Mouse (Mus musculus): ENCODE measurements at regions not wholly inside any gene's neighbourhood (a gene's known extent, or its start where the extent isn't known, plus 50 kb on each side); places are given as distances from the start of the nearest gene placed in this dataset.

DNA sequence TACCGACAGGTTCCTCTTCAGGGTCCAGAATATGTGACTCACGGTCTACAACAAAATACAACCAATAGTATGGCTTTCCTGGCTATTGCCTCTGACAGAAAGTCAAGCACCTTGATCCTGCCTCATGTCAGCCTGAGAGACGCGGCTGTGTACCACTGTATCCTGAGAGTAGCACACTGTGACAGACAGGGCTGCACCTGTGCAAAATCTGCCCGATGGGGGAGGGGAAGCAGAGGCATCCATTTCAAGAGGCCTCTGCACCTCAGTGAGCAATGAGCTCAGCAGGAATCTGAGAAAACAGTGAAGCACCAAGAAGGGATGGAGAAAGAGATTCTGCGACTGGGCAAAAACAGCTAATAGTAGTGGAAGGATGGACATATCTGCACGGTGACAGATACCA, 377.3 kb downstream of the Dad1 start:
- no peak overlapping the region for H3K4me3 ChIP-seq
- no peak overlapping the region for H3K27ac ChIP-seq
- 55% methylated on average over 7 of the region's 7 CpGs for WGBS
- no peaks in the 10 kb centered on the region for H3K27me3 ChIP-seq
- no peaks in the 10 kb centered on the region for H3K9me3 ChIP-seq (replicated peaks)
- H3K36me3 ChIP-seq = no peaks in the 10 kb centered on the region
- no peak overlapping the region for H3K9ac ChIP-seq
- ATAC-seq (replicated peaks; ENCODE audit: insufficient number of reproducible peaks, insufficient read depth, low FRiP score, low read depth) = no peak
- no peaks in the 10 kb centered on the region for H3K4me1 ChIP-seq (replicated peaks)
- no peak overlapping the region for H3K4me2 ChIP-seq

DNA sequence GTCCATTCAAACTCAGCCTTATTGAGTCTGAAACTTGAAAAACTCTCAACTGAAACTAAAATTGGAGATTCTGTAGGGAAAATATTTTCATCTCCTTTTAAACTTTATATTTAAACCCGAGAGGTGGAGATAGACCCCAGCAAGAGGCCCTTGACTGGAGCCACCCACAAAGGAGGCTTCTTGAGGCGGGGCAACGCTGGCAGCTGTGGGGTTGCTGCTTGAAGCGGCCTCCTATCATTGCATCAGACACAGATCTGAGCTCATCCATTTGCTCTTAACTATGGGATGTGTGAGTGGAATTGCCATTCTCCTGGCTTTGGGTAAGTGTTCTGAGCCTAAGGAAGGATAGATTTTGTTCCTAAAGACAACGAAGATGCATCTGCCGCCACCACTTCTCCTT, 378.2 kb downstream of the Dad1 start:
- Histone ChIP-seq H3K4me2 (no peak overlapping the region), H3K9ac (no peak overlapping the region), H3K27ac (no peak overlapping the region), H3K27me3 (no peaks in the 10 kb centered on the region), H3K36me3 (no peaks in the 10 kb centered on the region), H3K4me1 (replicated peaks) (no peaks in the 10 kb centered on the region), H3K9me3 (replicated peaks) (no peaks in the 10 kb centered on the region), H3K4me3 (no peak overlapping the region)
- WGBS = 61% methylated on average over 6 of the region's 6 CpGs
- no peak for ATAC-seq (replicated peaks; ENCODE audit: insufficient number of reproducible peaks, insufficient read depth, low FRiP score, low read depth)

DNA sequence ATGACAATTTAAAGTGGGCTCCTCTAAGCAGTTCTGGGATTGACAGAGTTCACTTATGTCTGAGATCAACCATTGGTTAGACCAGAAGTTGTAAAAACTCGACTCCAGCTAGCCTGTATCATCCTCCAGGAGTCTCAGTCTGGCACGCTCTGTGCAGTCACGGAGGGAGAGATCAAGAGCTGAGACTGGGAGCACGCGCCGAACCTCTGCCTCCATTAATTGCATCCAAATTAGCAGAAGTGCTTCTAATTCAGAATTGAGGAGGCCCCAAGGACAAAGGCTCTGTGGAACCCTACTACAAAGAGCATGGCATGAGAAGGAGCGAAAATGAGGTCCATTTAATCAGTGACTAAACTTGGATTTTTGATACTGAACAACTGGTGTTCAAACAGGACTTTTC, 406.9 kb downstream of the Dad1 start:
- no peaks in the 10 kb centered on the region for H3K36me3 ChIP-seq
- no peaks in the 10 kb centered on the region for H3K9me3 ChIP-seq (replicated peaks)
- H3K4me2 ChIP-seq = peak overlapping the region; percentile 39
- H3K4me3 ChIP-seq = no peak overlapping the region
- 0 out of 2 replicates have a peak, but pooled peaks have one; percentile 22 for ATAC-seq (replicated peaks; ENCODE audit: insufficient number of reproducible peaks, insufficient read depth, low FRiP score, low read depth)
- no peak overlapping the region; the same call in 1 of the 2 replicates for H3K27ac ChIP-seq
- H3K4me1 ChIP-seq (replicated peaks) = no peaks in the 10 kb centered on the region
- no peaks in the 10 kb centered on the region for H3K27me3 ChIP-seq
- 48% methylated on average over 7 of the region's 7 CpGs for WGBS
- no peak overlapping the region for H3K9ac ChIP-seq

GRCm38 (mm10) chr14:53845646-53846045, 408.3 kb downstream of the Dad1 start:
- no peaks in the 10 kb centered on the region for H3K27me3 ChIP-seq
- H3K9ac ChIP-seq = no peak overlapping the region
- H3K4me3 ChIP-seq = no peak overlapping the region
- WGBS = 89% methylated on average over 9 of the region's 9 CpGs
- no peak overlapping the region for H3K27ac ChIP-seq
- H3K4me2 ChIP-seq = no peak overlapping the region
- no peaks in the 10 kb centered on the region for H3K36me3 ChIP-seq
- H3K9me3 ChIP-seq (replicated peaks) = no peaks in the 10 kb centered on the region
- no peak for ATAC-seq (replicated peaks; ENCODE audit: insufficient number of reproducible peaks, insufficient read depth, low FRiP score, low read depth)
- H3K4me1 ChIP-seq (replicated peaks) = no peaks in the 10 kb centered on the region

GRCm38 (mm10) chr14:53832553-53832952, 421.4 kb downstream of the Dad1 start:
- Histone ChIP-seq H3K36me3 (no peaks in the 10 kb centered on the region), H3K4me2 (no peak overlapping the region), H3K27me3 (no peaks in the 10 kb centered on the region), H3K4me3 (no peak overlapping the region), H3K9me3 (replicated peaks) (no peaks in the 10 kb centered on the region), H3K4me1 (replicated peaks) (no peaks in the 10 kb centered on the region), H3K27ac (no peak overlapping the region), H3K9ac (no peak overlapping the region)
- ATAC-seq (replicated peaks; ENCODE audit: insufficient number of reproducible peaks, insufficient read depth, low FRiP score, low read depth) = no peak
- WGBS = 78% methylated on average over 3 of the region's 3 CpGs

- H3K4me3 ChIP-seq = no peak overlapping the region
- 81% methylated on average over 6 of the region's 6 CpGs for WGBS
- ATAC-seq (replicated peaks; ENCODE audit: insufficient number of reproducible peaks, insufficient read depth, low FRiP score, low read depth) = no peak
- H3K4me2 ChIP-seq = no peak overlapping the region
- H3K9ac ChIP-seq = no peak overlapping the region
- no peak overlapping the region for H3K27ac ChIP-seq
- H3K4me1 ChIP-seq (replicated peaks) = no peaks in the 10 kb centered on the region
- H3K9me3 ChIP-seq (replicated peaks) = no peaks in the 10 kb centered on the region
- H3K27me3 ChIP-seq = no peaks in the 10 kb centered on the region
- no peaks in the 10 kb centered on the region for H3K36me3 ChIP-seq
Observed at GRCm38 (mm10) chr14:53831651-53832050, 422.3 kb downstream of the Dad1 start.

- Histone ChIP-seq H3K36me3 (no peaks in the 10 kb centered on the region), H3K4me1 (replicated peaks) (no peaks in the 10 kb centered on the region), H3K4me2 (no peak overlapping the region), H3K27ac (no peak overlapping the region), H3K9me3 (replicated peaks) (no peaks in the 10 kb centered on the region), H3K27me3 (no peaks in the 10 kb centered on the region), H3K4me3 (no peak overlapping the region), H3K9ac (no peak overlapping the region)
- WGBS = 23% methylated on average over 1 of the region's 1 CpGs
- ATAC-seq (replicated peaks; ENCODE audit: insufficient number of reproducible peaks, insufficient read depth, low FRiP score, low read depth) = no peak
Observed at GRCm38 (mm10) chr14:53830717-53831116, 423.2 kb downstream of the Dad1 start.

GRCm38 (mm10) chr14:53826782-53827181, 427.1 kb downstream of the Dad1 start:
- 82% methylated on average over 4 of the region's 4 CpGs for WGBS
- Histone ChIP-seq H3K36me3 (no peaks in the 10 kb centered on the region), H3K27ac (no peak overlapping the region)

GRCm38 (mm10) chr14:53806231-53806630, 447.7 kb downstream of the Dad1 start:
- no peak for ATAC-seq (replicated peaks; ENCODE audit: insufficient number of reproducible peaks, insufficient read depth, low FRiP score, low read depth)
- H3K9me3 ChIP-seq (replicated peaks) = no peaks in the 10 kb centered on the region
- no peak overlapping the region for H3K9ac ChIP-seq
- no peak overlapping the region for H3K4me2 ChIP-seq
- no peak overlapping the region for H3K4me3 ChIP-seq
- WGBS = 8% methylated on average over 3 of the region's 3 CpGs
- no peaks in the 10 kb centered on the region for H3K27me3 ChIP-seq
- H3K36me3 ChIP-seq = no peaks in the 10 kb centered on the region
- H3K4me1 ChIP-seq (replicated peaks) = peaks cover 3% of the 10 kb centered on the region; the same call in 1 of the 2 replicates
- H3K27ac ChIP-seq = no peak overlapping the region

More at GRCm38 (mm10) chr14:53826782-53827181, 427.1 kb downstream of the Dad1 start:
- Histone ChIP-seq H3K9me3 (replicated peaks) (no peaks in the 10 kb centered on the region), H3K9ac (no peak overlapping the region), H3K4me3 (no peak overlapping the region), H3K4me1 (replicated peaks) (no peaks in the 10 kb centered on the region), H3K4me2 (no peak overlapping the region), H3K27me3 (no peaks in the 10 kb centered on the region)
- ATAC-seq (replicated peaks; ENCODE audit: insufficient number of reproducible peaks, insufficient read depth, low FRiP score, low read depth) = no peak

DNA sequence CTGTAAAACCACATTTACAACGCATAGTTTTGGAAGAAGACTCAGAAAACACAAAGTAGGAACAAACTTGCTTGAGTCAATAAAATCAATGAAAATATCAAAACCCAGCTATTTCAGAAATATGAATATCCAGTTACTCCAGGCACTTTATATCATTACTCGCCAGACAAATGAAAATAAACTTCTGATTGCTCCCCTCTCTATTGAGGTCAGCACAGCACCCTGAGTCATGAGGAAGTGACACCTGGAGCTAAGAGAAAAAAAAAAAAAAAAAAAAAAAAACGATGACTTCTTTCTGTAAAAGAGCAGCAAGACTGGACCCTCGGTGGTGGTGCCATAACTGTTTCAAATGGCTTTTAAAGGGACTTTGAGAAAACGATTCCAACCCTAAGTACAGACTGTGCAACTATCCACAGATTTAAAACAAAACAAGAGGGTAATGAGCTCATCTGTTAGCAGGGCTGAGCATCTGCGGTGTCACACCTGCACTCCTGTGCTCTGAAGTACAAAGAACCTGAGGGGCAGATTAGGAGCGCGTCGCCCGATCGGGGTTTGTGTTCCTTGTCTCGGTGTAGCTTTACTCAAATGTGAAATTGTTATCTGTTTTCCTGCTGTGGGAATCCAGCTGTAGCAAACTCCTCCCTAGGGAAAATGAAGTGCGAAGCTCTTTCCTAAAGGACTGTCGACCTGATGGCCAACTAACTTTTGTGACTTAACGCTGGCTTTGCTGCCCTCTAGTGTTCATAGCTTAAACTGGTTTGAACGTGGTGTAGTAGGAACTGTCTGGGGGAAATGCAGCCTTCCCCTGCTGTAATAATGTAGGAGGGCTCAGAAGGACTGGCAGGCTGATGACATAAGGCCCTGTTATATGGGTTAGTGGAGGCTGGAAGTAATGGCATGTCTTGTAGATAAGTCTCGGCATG, 449.9 kb downstream of the Dad1 start:
- H3K9me3 ChIP-seq (replicated peaks) = no peaks in the 10 kb centered on the region
- no peaks in the 10 kb centered on the region for H3K36me3 ChIP-seq
- H3K27ac ChIP-seq = no peak overlapping the region
- no peak; the same call in 1 of the 2 replicates for ATAC-seq (replicated peaks; ENCODE audit: insufficient number of reproducible peaks, insufficient read depth, low FRiP score, low read depth)
- WGBS = 18% methylated on average over 17 of the region's 17 CpGs
- peaks cover 3% of the 10 kb centered on the region; the same call in 1 of the 2 replicates for H3K4me1 ChIP-seq (replicated peaks)
- 0 out of 2 replicates have a peak overlapping the region, but pooled peaks have one; percentile 21 for H3K4me3 ChIP-seq
- H3K4me2 ChIP-seq = peak overlapping the region; percentile 43
- H3K27me3 ChIP-seq = no peaks in the 10 kb centered on the region
- no peak overlapping the region for H3K9ac ChIP-seq

GRCm38 (mm10) chr14:53802547-53802946, 451.4 kb downstream of the Dad1 start:
- H3K4me2 ChIP-seq = no peak overlapping the region
- H3K4me1 ChIP-seq (replicated peaks) = no peaks in the 10 kb centered on the region; the same call in 1 of the 2 replicates
- H3K36me3 ChIP-seq = no peaks in the 10 kb centered on the region
- no peak overlapping the region for H3K9ac ChIP-seq
- ATAC-seq (replicated peaks; ENCODE audit: insufficient number of reproducible peaks, insufficient read depth, low FRiP score, low read depth) = no peak
- 79% methylated on average over 3 of the region's 3 CpGs for WGBS
- H3K9me3 ChIP-seq (replicated peaks) = no peaks in the 10 kb centered on the region
- H3K27me3 ChIP-seq = no peaks in the 10 kb centered on the region
- no peak overlapping the region for H3K27ac ChIP-seq
- no peak overlapping the region for H3K4me3 ChIP-seq
